In genomic region chr19:26566109-26566508, GRCm38 (mm10) we compare ENCODE assay signal across 9 mouse cellular contexts. TPM values are rescaled to one million over a fixed set of nuclear protein-coding genes. Genes with fewer than 3 reads are reported as not detected.
DNase-seq lines count a peak whose midpoint lies in the region; TF ChIP-seq lines count a peak whose summit lies in the region.
"Had no signal": no experiment of that assay in that cellular context is flagged by ENCODE, and none has a peak within 500 bp of the region (broad histone marks: within the 10 kb centered on the region; RNA-seq: fewer than 3 reads in every experiment).

No protein-coding gene starts in this region.

- no peak for TF ChIP-seq POLR2A in kidney, adult 2 months (IDR thresholded peaks at IDR 0.05; ENCODE audit: low read depth, low read length)
- no peak for TF ChIP-seq POLR2A in thymus, adult 2 months (IDR thresholded peaks at IDR 0.05; ENCODE audit: control insufficient read depth, extremely low read depth, insufficient read depth, low read length, poor library complexity)

- 0 out of 2 replicates have a peak overlapping the region, but pooled peaks have one; percentile 7 for H3K27ac ChIP-seq in kidney, adult 2 months (ENCODE audit: insufficient read depth, low read depth, low read length)
- H3K27ac ChIP-seq in thymus, adult 2 months (ENCODE audit: control insufficient read depth, insufficient read depth, low read length), result no peak overlapping the region
- H3K27ac ChIP-seq: liver, embryonic 13.5 days had no signal

- DNase-seq in left cerebral cortex, postnatal 4 days, result peak; percentile 21
- no peak for DNase-seq in left cerebral cortex, adult 9 months (ENCODE audit: low spot score in 2 of 2)
- DNase-seq in embryo, embryonic 9.5 days (ENCODE audit: extremely low spot score), result peak; percentile 6
- peak; percentile 87 for DNase-seq in kidney, adult 2 months
- DNase-seq in mesoderm, embryonic 11.5 days (ENCODE audit: low read depth, low spot score), result peak; percentile 43
- DNase-seq in spleen, adult 18-20 months, result no peak
- DNase-seq in thymus, adult 2 months, result no peak
- DNase-seq: liver, embryonic 13.5 days; thymus, postnatal 36 days had no signal

- no peaks in the 10 kb centered on the region for H3K36me3 ChIP-seq in kidney, adult 2 months (ENCODE audit: control insufficient read depth, insufficient read depth, low read length)
- H3K36me3 ChIP-seq in thymus, adult 2 months (ENCODE audit: control insufficient read depth, insufficient read depth, low read length), result no peaks in the 10 kb centered on the region
- H3K36me3 ChIP-seq: liver, embryonic 13.5 days had no signal

- no peak for TF ChIP-seq CTCF in kidney, adult 2 months (conservative IDR thresholded peaks at IDR 0.05; ENCODE audit: insufficient read depth, insufficient read length, low read depth, low read length)
- no peak for TF ChIP-seq CTCF in thymus, adult 2 months (IDR thresholded peaks at IDR 0.05; ENCODE audit: borderline replicate concordance, control insufficient read depth, extremely low read depth, insufficient read depth, low read length, poor library complexity)

- 24% methylated on average over 9 of the region's 9 CpGs for WGBS in kidney, adult 2 months
- 93% methylated on average over 9 of the region's 9 CpGs for WGBS in thymus, adult 2 months

- peaks cover 12% of the 10 kb centered on the region for H3K4me1 ChIP-seq in kidney, adult 2 months (ENCODE audit: control insufficient read depth, insufficient read depth, low read length)
- no peaks in the 10 kb centered on the region for H3K4me1 ChIP-seq in thymus, adult 2 months (replicated peaks; ENCODE audit: control insufficient read depth, insufficient read depth, low read length)
- H3K4me1 ChIP-seq: liver, embryonic 13.5 days had no signal

- no peaks in the 10 kb centered on the region for H3K27me3 ChIP-seq in kidney, adult 2 months (replicated peaks; ENCODE audit: control insufficient read depth, insufficient read depth, low read length)
- no peaks in the 10 kb centered on the region for H3K27me3 ChIP-seq in thymus, adult 2 months (ENCODE audit: control insufficient read depth, insufficient read depth, low read length)
- H3K27me3 ChIP-seq: liver, embryonic 13.5 days had no signal

- intact Hi-C loops in left cerebral cortex, postnatal 4 days (cut with DNase I), result no loop called here

- no peak overlapping the region for H3K4me3 ChIP-seq in kidney, adult 2 months (ENCODE audit: insufficient read depth, low read depth, low read length)
- no peak overlapping the region for H3K4me3 ChIP-seq in thymus, adult 2 months (ENCODE audit: control insufficient read depth, insufficient read depth, low read length)
- H3K4me3 ChIP-seq: liver, embryonic 13.5 days had no signal

RNA-seq across cellular contexts. Expression of gene Smarca2, which starts 38.7 kb away (rescaled TPM):
- 100 to 1,000 TPM; 222 to 231 TPM for total RNA-seq in left cerebral cortex, postnatal 4 days (2021)
- 34.3 and 45.6 TPM in 2 replicates for polyA plus RNA-seq in kidney, adult 2 months (2012; rRNA removed)
- 38.9 and 41.2 TPM in 2 replicates for polyA plus RNA-seq in thymus, adult 2 months (2012; rRNA removed)

Comparison
In these comparisons a context has a peak if more than half of its experiments do, and no peak if none do; other contexts are left out.
1. DNase-seq: peak in left cerebral cortex, postnatal 4 days (single experiment), embryo, embryonic 9.5 days (single experiment), kidney, adult 2 months (single experiment) and mesoderm, embryonic 11.5 days (single experiment); none in left cerebral cortex, adult 9 months (0 of 2), spleen, adult 18-20 months (0 of 2) and thymus, adult 2 months (single experiment).